Mouse (Mus musculus): ENCODE measurements around the gene Adh1.

Adh1 gene

DNA sequence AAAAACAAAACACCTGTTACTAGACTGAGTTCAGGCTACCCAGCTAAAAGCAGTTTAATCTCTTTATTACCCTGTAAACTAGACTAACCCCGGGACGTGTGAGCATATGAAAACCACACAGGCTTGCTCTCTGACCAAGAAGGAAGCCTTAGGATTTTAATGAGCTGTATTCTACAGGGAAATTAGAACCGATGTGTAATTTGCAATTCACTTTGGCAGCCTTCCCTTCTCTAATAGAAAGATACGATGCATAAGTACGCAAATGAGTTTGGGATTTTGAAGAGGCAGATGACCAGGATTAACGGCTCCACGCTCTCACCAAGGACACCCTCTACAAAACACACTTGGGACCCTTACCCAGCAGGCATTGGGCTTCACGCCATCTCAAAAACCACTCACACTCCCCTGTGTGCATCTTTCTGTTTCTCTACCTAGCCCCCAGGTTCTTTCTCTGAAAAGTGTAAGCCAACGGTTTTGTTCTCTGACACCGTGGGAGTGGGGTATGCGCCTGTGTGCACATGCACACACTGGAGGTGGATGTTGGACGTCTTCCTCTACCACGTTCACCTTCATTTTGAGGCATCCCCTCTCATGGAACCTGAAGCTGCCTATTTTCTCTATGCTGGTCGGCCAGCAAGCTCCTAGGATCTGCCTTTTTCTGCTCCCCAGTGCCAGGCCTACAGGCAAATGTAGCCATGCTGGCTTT lies 18.6 kb upstream of the Adh1 start:
- DNase-seq, result no peak

DNA sequence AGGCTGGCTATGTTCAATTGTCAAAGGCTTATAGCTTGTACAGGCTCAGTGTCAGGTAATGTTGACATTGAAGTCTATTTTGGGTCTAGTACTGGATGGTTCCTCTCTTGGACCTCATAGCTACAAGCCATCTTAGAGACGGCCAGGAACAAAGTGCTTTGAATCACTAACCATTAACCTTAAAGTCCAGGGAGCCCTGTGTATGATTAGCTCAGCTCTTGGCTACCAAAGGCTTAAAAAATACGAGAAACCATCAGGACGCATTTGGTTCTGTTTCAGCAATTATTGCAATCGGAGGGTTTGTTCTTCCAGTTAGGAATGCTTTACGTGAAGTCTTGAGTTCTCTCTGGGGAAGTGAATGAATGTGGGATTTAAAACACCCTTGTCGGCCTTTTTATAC lies 17.9 kb upstream of the Adh1 start:
- DNase-seq, result no peak

DNA sequence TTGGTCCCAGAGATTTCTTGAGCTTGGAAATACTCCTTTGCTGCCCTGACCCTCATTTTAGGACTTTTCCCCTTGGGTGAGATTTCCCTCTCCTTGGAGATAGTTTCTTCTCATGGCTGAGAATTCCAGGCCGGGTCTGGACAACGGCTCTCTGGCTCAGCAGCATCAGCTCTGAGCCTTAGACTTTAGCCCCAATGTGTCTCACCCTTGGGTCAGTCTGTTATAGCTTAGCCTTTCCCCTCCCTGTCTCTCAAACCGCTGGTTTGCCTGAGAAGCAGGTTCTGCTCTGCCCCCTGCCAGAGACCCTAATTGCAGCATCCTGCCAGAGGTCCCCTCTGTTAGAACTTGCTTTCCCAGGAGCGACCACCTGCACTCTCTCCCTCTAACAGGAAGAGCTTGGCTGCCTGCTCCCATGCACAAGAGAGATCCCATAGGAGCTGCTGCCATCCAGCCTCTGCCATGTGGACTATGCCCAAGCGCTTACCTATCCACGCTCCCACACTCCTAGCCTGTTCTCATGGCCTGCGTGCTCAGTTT lies 16.4 kb upstream of the Adh1 start:
- no peak for DNase-seq

DNA sequence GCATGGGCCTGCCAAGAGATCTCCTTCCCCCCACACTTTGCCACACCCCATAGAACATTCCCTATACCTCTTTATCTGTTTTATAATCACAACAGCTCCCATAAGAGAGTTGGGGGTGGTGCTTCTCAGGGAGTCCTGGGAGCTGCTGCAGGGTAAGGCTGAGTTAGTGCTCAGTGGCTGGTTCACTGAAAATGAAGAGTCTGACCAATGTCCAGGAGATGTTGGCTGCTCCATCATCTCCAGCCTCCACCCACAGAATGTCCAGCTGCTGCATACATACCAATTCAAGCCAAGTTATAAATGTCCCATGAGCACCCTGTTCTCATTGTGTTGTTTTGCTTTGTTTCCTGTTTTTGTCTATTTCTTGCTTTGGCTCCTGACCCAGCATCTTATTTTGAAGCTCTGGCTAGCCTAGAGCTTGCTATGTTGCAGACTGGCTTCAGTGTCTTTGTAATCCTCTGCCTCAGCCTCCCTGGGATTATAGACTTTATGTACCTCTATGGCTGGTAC lies 14.2 kb upstream of the Adh1 start:
- DNase-seq, result no peak

DNA sequence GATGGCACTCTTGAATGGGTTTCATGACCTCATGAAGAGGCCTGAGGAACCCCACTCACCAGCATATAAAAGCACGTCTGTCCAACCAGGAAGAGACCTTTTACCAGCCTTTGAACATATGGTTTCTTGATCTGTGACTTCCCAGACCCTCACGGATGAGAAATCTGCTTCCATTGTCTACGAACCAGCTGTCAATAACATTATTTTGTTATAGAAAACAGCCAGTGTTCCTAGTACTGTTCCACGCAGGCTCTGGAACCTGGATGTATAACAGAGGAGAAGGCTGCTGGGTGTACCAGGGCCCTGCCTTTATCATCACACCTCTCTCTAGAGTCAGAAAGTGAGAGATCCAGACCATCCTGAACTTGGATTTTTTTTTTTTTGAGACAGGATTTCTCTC lies 13.6 kb upstream of the Adh1 start:
- no peak for DNase-seq

DNA sequence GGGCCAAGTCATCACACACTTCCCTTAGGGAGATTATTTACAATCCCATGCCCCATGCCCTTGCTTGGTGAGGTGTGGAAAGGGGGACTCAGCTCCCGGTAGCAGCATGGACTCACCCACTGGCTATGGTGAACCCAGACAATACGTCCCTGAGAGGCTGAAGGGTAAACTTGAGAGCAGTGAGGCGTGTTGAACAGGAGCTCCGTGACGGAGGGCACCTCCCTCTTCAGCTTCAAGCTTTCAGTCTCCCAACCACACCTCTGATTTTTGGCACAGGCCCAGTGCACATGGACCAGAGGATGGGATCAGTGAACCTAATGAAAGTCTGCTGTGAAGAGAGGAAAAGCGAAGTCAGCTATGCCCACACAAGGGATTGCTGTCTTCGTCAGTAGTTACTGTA lies 12.8 kb upstream of the Adh1 start:
- DNase-seq, result no peak

DNA sequence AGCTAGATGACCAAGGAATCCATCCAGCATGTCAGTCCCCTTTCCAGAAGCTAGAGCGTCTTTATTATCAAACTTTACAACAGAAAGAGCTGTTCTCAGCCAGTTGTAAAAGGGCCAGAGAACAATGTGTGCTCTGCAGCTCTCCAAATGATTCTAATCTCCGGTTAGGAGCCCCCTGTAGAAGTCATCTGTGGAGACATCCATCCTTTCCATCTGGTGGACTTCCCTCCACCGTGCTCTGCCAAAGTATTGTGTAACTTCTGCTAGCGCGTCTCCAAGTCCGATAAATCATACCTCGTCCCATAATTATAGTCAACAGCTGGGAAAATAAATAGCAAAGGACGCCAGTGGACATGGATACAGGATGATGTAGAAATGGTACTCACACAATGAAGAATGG lies 12.0 kb upstream of the Adh1 start:
- DNase-seq, result no peak

DNA sequence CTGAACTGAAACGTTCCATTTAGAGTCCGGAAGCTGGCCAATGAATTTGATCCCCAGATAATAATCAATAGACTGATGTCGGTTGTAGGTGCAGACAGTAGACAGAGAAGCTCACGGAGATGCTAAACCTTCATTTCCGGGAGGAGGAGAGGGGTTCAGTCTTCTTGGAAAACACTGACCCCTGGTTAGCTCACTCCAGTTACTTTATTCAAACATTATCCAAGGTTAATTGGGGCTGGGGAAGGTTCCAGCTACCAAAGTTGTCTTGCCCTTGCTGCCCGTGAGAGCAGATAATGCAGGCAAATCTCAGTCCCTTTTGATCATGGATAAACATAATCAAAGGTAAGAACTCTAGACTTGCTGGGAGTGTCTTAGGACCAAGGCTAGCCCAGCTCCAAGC lies 9.6 kb upstream of the Adh1 start:
- DNase-seq, result no peak

DNA sequence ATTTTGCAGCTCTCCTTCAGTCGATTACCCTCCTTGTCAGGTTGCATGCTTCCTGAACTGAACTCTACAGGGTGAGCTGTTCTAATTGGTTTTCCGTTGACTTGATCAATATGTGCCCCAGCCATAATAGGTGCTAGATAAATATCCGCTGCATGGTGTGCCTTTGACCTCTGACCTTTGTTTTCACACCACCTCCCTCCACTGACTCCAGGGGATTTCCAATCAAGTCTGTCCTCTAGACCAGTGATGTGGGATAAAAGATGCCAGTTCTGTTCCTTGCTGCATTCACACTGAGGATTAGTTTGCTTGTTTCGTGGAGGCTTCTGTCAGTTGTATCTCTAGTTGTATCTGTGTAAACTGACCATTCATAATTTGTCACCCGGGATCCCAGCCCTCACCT lies 6.6 kb upstream of the Adh1 start:
- no peak for DNase-seq

DNA sequence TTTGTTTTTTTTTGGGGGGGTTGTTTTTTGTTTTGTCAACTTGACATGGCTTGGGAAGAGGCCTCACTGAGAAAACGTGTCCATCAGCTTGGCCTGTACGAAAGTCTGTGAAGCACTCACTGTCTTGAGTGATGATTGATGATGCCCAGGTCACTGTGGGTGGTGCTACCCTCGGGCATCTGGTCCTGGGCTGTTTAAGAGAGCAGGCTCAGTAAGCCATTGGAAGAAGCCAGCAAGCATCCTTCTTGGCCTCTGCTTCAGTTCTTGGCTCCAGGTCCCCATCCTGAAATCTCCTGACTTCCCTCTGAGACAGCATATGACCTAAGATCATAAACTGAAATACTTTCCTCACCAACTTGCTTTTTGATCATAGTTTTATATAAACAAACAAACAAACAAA lies 5.4 kb upstream of the Adh1 start:
- no peak for DNase-seq

DNA sequence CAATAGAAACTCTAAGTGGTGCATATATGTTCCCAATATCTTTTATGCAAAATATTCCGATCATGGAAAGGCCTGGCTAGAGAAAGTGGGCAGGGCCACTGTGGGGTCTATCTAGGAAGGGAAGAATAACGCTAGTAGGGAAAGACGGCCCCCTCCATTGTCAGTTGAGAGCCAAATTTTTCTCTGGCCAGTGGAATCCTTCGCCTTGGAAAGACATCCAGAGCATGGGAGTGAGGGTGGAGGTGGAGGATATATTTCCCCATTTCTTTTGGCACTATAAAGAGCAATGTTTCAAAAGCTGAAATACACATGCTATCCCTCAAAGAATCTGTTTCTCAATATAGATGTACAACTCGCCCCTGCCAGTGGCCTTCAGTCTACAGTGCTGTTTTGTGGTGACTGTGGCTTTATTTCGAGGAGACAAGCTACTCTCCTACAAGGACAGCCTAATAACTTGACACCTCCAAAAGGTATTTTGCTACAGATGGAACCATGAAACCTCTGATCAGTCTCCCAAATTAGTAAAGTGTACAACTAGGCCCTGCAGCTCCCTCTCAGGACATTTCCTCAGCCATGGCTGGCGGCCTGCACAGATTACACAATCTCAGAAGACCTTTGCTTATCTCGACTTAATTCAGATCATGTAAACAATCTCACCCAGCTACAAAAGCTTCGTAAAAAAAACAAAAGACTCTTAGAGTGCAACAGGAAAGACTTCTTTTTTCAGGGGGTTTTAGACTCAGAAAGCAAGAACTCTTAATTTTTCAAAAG lies 4.8 kb upstream of the Adh1 start:
- no peak for DNase-seq

DNA sequence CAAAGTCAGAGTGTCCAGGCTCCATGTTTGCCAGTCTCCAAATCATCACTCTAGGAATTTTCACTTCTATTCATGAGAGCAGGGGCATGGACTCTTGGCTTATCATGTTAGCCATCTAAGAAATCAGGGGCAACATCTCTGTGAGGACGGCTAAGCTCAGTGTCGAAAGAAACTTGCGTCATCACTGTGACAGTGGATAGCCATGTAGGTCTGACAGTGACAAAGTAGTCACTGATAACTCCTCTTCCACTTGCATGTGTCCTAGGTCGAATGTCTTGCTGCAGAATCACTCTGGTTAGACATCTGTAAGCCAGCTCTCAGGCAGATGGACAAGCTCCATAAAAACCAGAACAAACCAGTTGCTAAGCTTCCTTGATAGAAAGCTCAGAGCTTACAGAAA lies 1.8 kb downstream of the Adh1 start:
- peak; percentile 42 for DNase-seq

DNA sequence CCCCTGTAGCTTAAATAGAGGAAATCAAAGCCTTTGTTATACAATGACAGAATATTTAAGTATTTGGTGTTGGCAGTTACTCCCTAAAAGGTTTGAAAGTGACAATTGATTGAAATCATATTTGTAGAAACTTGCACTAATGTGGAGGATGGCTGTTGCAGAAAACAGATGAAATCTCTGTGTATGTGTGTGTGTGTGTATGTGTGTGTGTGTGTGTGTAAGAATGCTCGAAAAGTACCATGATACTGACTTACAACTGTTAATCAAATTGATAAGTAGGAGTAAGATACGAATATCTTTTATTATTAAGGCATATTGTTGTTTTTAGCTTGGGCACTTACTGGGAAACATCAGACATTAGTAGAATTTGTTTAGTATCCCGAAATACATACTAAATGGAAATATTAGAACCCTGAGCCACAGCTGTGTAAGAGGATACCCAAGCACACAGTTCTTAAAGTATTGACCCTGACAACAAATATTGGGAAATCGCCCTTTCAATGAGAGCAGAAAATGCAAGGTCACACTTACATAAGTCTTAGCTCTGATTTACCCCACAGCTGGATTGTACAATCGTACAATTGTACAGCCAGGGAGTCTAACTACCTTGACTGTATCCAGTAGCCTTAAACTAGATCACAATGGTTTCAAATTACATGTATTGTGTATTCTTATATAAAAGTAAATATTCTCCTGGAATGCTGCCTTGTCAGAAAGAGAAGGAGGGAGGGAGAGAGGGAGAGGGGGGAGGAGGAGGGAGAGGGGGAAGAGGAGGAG lies 2.6 kb downstream of the Adh1 start:
- no peak for DNase-seq

DNA sequence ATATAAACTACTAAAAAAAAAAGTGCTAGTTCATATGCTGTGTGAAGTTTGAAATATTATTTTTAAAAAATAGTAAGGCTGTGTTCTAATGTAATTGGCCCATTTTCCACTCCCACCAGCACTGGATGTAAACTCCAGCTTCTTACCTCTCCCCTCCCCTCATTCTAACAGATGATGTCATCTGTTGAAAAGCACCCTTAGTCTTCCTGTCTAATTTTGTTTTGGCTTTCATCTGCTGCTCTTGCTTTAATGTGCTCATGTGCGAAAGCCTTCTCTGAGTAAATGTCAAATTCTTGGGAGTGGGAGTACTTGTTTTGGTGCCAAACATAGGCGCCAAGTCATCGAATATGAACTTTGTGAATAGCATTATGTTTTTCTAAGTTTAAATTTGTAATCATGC lies 3.9 kb downstream of the Adh1 start:
- DNase-seq, result no peak

DNA sequence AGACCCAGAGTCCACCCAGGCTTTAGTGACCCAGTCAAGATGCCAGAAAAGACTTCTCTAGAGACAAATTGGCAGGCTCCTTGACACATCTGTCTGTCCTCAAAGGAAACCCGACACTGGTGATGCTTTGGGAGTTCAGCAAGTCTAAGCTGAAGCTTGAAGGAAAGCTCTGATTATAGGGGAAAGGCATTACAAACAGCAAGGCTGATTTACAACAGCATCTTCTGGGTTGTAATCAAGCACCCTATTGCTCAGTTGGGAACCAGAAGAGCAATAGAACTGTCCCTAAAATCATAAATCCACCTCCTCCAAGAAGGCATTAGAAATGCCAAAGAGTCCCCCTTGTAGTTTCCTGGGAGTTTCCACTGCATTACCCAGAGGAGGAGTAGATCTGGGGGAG lies 9.7 kb downstream of the Adh1 start:
- no peak for DNase-seq

DNA sequence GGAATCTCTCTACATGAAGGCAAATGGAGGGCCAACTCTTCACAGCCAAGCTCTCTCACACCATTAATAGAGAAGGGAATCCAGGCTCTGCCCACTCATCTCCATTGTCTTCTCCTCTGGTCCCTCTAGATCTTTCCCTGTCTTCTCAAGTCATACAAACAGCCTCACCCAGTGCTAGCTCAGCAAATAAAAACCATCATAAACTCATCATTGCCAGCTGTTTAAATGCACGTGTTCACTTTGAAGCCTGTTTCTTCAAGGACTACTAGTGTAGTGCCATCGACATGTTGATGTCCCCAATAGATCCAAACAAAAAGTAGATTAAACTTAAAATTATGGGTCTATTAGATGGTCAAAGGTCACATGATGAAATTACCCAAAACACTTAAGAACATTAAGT lies 10.5 kb downstream of the Adh1 start:
- DNase-seq, result no peak

DNA sequence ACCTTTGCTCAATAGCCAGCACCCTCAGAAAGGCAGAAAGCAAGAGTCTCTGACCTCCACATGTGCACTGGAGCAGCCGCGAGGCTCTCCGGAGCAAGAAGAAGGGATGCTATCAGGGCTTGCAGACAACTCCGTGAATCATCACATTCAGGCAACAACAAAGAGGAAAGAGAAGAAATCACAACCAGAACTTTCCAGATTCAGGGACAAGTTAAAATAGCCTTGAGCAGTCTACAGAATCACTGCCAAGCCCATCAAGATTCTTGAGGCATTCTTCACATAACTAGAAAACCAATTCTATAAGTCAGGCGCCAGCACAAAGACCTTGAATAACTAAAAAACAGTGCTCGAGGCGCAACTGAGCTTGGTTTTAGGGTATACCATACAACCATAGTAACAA lies 12.3 kb downstream of the Adh1 start:
- DNase-seq, result no peak

DNA sequence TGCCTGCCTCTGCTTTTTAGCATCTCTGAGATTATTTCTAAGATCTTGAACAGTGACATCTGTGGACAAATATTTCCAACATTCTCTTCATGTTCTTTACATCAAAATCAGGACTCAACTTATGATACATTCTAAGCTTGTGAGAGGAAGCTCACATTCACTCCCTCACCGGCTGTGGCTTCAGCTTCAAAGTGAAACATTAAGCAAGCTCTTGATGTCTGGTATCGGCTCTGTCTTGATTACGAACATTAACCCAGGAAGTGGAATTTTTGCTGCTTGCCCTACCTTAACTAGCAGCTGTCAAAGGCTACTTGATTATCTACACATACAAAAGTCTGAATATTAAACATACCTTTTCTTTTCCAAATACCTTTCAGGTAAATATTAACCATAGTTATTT lies 14.3 kb downstream of the Adh1 start:
- no peak for DNase-seq

DNA sequence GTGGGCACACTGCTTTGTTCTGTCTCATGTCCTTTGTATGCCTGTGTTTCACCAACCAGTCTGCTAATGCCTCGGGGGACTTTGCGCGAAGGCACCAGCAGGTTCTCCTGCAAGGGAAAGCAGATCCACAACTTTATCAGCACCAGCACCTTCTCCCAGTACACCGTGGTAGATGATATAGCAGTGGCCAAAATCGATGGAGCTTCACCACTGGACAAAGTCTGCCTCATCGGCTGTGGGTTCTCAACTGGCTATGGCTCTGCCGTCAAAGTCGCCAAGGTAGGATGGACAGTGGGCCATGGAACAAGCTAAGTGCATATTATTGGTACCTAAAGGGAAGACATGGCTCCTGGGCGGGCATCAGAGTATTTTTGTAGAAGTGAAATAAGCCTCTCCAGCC lies 21.8 kb downstream of the Adh1 start:
- DNase-seq, result peak; percentile 26

DNA sequence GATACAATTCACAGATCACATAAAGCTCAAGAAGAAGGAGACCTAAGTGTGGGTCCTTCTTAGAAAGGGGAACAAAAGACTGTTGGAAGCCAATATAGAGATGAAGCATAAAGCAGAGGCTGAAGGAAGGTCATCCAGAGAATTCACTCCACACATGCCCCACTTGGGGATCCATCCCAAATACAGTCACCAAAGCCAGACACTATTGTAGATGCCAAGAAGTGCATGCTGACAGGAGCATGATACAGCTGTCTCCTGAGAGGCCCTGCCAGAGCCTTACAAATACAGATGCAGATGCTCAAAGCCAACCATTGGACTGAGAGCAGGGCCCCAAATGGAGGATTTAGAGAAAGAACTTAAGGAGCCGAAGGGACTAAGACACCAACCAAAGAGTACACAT lies 23.0 kb downstream of the Adh1 start:
- no peak for DNase-seq

DNA sequence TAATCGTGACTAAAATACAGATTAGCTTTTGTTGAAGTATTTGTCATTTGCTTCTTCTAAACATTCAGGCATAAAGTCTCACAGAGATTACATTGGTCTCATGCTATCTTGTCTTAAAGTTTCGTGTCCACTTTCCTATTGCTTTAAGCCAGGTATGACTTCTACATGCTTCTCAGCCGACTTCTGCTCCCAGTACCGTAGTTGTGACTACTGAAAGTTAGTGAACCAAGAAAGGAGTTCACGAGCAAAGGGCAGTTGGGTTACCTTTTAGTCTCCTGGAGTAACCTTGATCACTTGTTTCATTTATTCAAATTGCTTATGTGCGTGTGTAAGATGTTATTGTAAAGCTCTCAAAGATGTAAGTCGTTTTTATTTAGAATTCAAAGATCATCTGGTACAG lies 25.2 kb downstream of the Adh1 start:
- no peak for DNase-seq

DNA sequence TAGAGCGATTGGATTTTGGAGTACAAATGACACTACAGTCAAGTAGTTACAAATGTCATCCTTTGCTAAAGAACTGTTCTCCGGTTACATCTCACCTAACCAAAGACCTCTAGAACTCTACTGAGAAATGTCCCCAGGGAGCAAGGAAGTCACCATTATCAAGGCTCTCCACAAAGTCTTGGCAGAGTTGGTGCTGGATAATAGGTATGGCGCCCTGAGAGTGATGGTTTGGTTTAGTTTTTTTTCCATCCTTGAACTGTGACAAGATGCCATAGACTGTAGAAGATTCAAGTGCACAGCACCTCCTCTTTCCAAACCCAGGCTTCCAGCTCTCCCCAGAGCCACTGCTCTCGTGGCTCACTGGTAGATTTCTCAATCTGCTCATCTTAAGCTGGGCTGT lies 26.9 kb downstream of the Adh1 start:
- DNase-seq, result no peak

DNA sequence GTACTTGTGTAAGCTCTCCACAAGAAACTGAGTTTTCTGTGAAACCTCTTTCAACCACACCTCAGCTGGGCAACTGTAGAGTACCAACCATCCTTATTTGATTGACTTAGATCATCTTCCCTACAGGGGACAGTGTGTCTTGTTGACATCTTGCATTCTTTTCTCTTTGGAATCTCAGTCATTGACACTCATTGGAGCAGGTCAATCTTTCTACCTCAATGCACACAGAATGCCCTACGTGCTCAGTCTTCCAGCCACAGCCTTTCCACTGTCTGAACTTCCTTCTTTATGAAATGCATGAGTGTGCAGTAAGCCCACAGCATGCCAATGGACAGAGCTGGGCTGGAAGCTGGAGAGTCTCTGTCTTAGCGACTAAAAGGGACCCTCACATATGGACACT lies 29.9 kb downstream of the Adh1 start:
- peak; percentile 56 for DNase-seq
